Comparison of ENCODE assay signal across 25 mouse cellular contexts in the genomic region with DNA sequence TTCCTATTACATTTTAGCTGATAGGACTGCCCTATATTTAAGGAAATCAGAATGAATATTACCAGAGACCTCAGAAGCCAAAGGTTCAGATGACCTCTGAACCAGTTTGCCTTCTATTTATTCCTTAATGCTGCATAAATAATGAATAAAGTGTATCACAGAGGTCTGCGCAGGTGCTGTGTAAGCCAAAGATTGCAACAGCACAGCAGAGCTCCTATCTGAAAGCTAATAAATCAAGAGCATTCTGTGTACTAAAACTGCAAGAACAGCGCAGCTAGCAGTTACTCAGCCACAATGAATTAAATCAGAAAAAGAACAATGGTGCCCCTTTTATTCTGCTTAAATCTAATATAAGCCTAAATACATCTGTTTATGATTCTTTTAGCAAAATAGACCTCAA.
A peak's percentile ranks its signal among the peaks of the same experiment; 100 is the strongest.
DNase-seq lines count a peak whose midpoint lies in the region; ATAC-seq and TF ChIP-seq lines count a peak whose summit lies in the region.
"Had no signal": no experiment of that assay in that cellular context is flagged by ENCODE, and none has a peak within 500 bp of the region (broad histone marks: within the 10 kb centered on the region; RNA-seq: fewer than 3 reads in every experiment).

No protein-coding gene starts in this region.

- WGBS in hindbrain, embryonic 15.5 days = 66% methylated on average over 2 of the region's 2 CpGs
- WGBS in hindbrain, postnatal 0 days = 77% methylated on average over 2 of the region's 2 CpGs
- 83% methylated on average over 2 of the region's 2 CpGs for WGBS in midbrain, postnatal 0 days
- WGBS in midbrain, embryonic 10.5 days = 92% methylated on average over 2 of the region's 2 CpGs
- 66% methylated on average over 2 of the region's 2 CpGs for WGBS in neural tube, embryonic 13.5 days

- H3K27me3 ChIP-seq in hindbrain, embryonic 15.5 days = no peaks in the 10 kb centered on the region
- H3K27me3 ChIP-seq in hindbrain, postnatal 0 days (ENCODE audit: insufficient read depth, low read length) = no peaks in the 10 kb centered on the region
- no peaks in the 10 kb centered on the region for H3K27me3 ChIP-seq in midbrain, postnatal 0 days (ENCODE audit: insufficient read depth, low read length)
- H3K27me3 ChIP-seq in midbrain, embryonic 10.5 days (ENCODE audit: low read depth, poor library complexity, severe bottlenecking) = no peaks in the 10 kb centered on the region
- no peaks in the 10 kb centered on the region for H3K27me3 ChIP-seq in neural tube, embryonic 13.5 days
- H3K27me3 ChIP-seq: CH12.LX; embryonic facial prominence, embryonic 12.5 days; forebrain, embryonic 13.5 days had no signal

- H3K27ac ChIP-seq in hindbrain, embryonic 15.5 days (replicated peaks) = no peak overlapping the region
- no peak overlapping the region for H3K27ac ChIP-seq in hindbrain, postnatal 0 days
- no peak overlapping the region for H3K27ac ChIP-seq in midbrain, postnatal 0 days (ENCODE audit: low read depth, low read length)
- H3K27ac ChIP-seq in midbrain, embryonic 10.5 days (replicated peaks) = no peak overlapping the region
- H3K27ac ChIP-seq in neural tube, embryonic 13.5 days (replicated peaks) = no peak overlapping the region
- H3K27ac ChIP-seq: embryonic facial prominence, embryonic 10.5 days; embryonic facial prominence, embryonic 12.5 days; forebrain, embryonic 13.5 days had no signal

- intact Hi-C loops in heart, postnatal 25 days (cut with DNase I) = no loop called here

- H3K4me2 ChIP-seq in hindbrain, embryonic 15.5 days = no peak overlapping the region
- no peak overlapping the region for H3K4me2 ChIP-seq in hindbrain, postnatal 0 days (ENCODE audit: low read depth, low read length)
- H3K4me2 ChIP-seq in midbrain, postnatal 0 days (ENCODE audit: low read depth, low read length, poor library complexity, severe bottlenecking) = no peak overlapping the region
- H3K4me2 ChIP-seq in neural tube, embryonic 13.5 days = no peak overlapping the region
- H3K4me2 ChIP-seq: embryonic facial prominence, embryonic 12.5 days; forebrain, embryonic 13.5 days had no signal

- peak; percentile 17 for DNase-seq in heart, adult 11 months
- DNase-seq in heart, postnatal 25 days (ENCODE audit: low spot score) = no peak
- DNase-seq in hindbrain, postnatal 0 days (ENCODE audit: low spot score) = no peak
- DNase-seq in midbrain, postnatal 0 days (ENCODE audit: low spot score) = peak; percentile 28
- no peak for DNase-seq in midbrain, embryonic 10.5 days (ENCODE audit: low spot score)
- no peak for DNase-seq in neural tube, embryonic 10.5 days (ENCODE audit: extremely low spot score, low spot score)
- DNase-seq: adrenal gland, adult 8-10 months; adrenal gland, postnatal 14 days; adrenal gland, postnatal 36 days; B cell, adult 2 months; cerebellum, adult 11-12 months; cerebellum, adult 2 months; cerebellum, adult 9-10 months; cerebellum, postnatal 10 days; cerebellum, postnatal 25 days had no signal

- H3K9me3 ChIP-seq in hindbrain, embryonic 15.5 days = no peaks in the 10 kb centered on the region
- H3K9me3 ChIP-seq in hindbrain, postnatal 0 days (ENCODE audit: low read length) = no peaks in the 10 kb centered on the region
- H3K9me3 ChIP-seq in midbrain, postnatal 0 days (ENCODE audit: low read length) = no peaks in the 10 kb centered on the region
- H3K9me3 ChIP-seq in midbrain, embryonic 10.5 days (replicated peaks) = no peaks in the 10 kb centered on the region
- no peaks in the 10 kb centered on the region for H3K9me3 ChIP-seq in neural tube, embryonic 13.5 days
- H3K9me3 ChIP-seq: embryonic facial prominence, embryonic 10.5 days; embryonic facial prominence, embryonic 12.5 days; forebrain, embryonic 13.5 days; G1E had no signal

- peak; percentile 27; the same call in 1 of the 2 replicates for ATAC-seq in hindbrain, embryonic 15.5 days (ENCODE audit: low FRiP score, low read depth)
- ATAC-seq in hindbrain, postnatal 0 days = no peak
- no peak for ATAC-seq in midbrain, postnatal 0 days (ENCODE audit: low FRiP score)
- ATAC-seq in neural tube, embryonic 13.5 days (ENCODE audit: low read depth) = 0 out of 2 replicates have a peak, but pooled peaks have one; percentile 50
- ATAC-seq: activated CD4-positive, CD25-positive, alpha-beta regulatory T cell, adult 4 months; CD4-positive, CD25-positive, alpha-beta regulatory T cell, adult 4 months; forebrain, embryonic 13.5 days; Patski had no signal

- H3K4me1 ChIP-seq in hindbrain, embryonic 15.5 days (replicated peaks) = no peaks in the 10 kb centered on the region
- no peaks in the 10 kb centered on the region for H3K4me1 ChIP-seq in hindbrain, postnatal 0 days (ENCODE audit: insufficient read depth, low read length)
- H3K4me1 ChIP-seq in midbrain, postnatal 0 days (ENCODE audit: insufficient read depth, low read length) = no peaks in the 10 kb centered on the region
- H3K4me1 ChIP-seq in midbrain, embryonic 10.5 days = no peaks in the 10 kb centered on the region
- no peaks in the 10 kb centered on the region for H3K4me1 ChIP-seq in neural tube, embryonic 13.5 days (replicated peaks)
- H3K4me1 ChIP-seq: embryonic facial prominence, embryonic 10.5 days; embryonic facial prominence, embryonic 12.5 days; forebrain, embryonic 13.5 days had no signal

- TF ChIP-seq CTCF in hindbrain, postnatal 0 days (IDR thresholded peaks at IDR 0.05; ENCODE audit: low read depth) = no peak
- no peak for TF ChIP-seq CTCF in midbrain, postnatal 0 days (IDR thresholded peaks at IDR 0.05)

- H3K9ac ChIP-seq in hindbrain, embryonic 15.5 days = no peak overlapping the region
- H3K9ac ChIP-seq in hindbrain, postnatal 0 days (replicated peaks; ENCODE audit: low read length) = no peak overlapping the region
- no peak overlapping the region for H3K9ac ChIP-seq in midbrain, postnatal 0 days (replicated peaks; ENCODE audit: low read length, poor library complexity, severe bottlenecking)
- no peak overlapping the region for H3K9ac ChIP-seq in neural tube, embryonic 13.5 days
- H3K9ac ChIP-seq: embryonic facial prominence, embryonic 12.5 days; forebrain, embryonic 13.5 days had no signal

- no peak overlapping the region for H3K4me3 ChIP-seq in hindbrain, embryonic 15.5 days
- no peak overlapping the region for H3K4me3 ChIP-seq in hindbrain, postnatal 0 days (ENCODE audit: low read length)
- H3K4me3 ChIP-seq in midbrain, postnatal 0 days (ENCODE audit: low read depth, low read length) = no peak overlapping the region
- no peak overlapping the region for H3K4me3 ChIP-seq in midbrain, embryonic 10.5 days
- H3K4me3 ChIP-seq in neural tube, embryonic 13.5 days = no peak overlapping the region
- H3K4me3 ChIP-seq: embryonic facial prominence, embryonic 10.5 days; embryonic facial prominence, embryonic 12.5 days; forebrain, embryonic 13.5 days had no signal

- H3K36me3 ChIP-seq in hindbrain, embryonic 15.5 days = no peaks in the 10 kb centered on the region
- no peaks in the 10 kb centered on the region for H3K36me3 ChIP-seq in hindbrain, postnatal 0 days (ENCODE audit: insufficient read depth, low read length)
- no peaks in the 10 kb centered on the region for H3K36me3 ChIP-seq in midbrain, postnatal 0 days (ENCODE audit: insufficient read depth, low read length)
- H3K36me3 ChIP-seq in midbrain, embryonic 10.5 days = no peaks in the 10 kb centered on the region
- H3K36me3 ChIP-seq in neural tube, embryonic 13.5 days = no peaks in the 10 kb centered on the region
- H3K36me3 ChIP-seq: embryonic facial prominence, embryonic 10.5 days; embryonic facial prominence, embryonic 12.5 days; G1E had no signal

Comparison
In these comparisons a context has a peak if more than half of its experiments do, and no peak if none do; other contexts are left out.
1. DNase-seq: peak in heart, adult 11 months (single experiment) and midbrain, postnatal 0 days (single experiment); none in heart, postnatal 25 days (single experiment), hindbrain, postnatal 0 days (single experiment), midbrain, embryonic 10.5 days (single experiment) and neural tube, embryonic 10.5 days (single experiment).
2. ATAC-seq: peak in hindbrain, embryonic 15.5 days (single experiment) and neural tube, embryonic 13.5 days (single experiment); none in hindbrain, postnatal 0 days (single experiment) and midbrain, postnatal 0 days (single experiment).